Mouse (Mus musculus) activated CD4-positive, CD25-positive, alpha-beta regulatory T cell, adult 4 months (primary cell): Measurements from ENCODE around the gene 1700016H13Rik. TPM values are rescaled to one million over a fixed set of nuclear protein-coding genes. Genes with fewer than 3 reads are reported as not detected.

Source experiments
- ATAC-seq: one replicate; pipeline ENCODE4 v1.8.0; 2017
- polyA plus RNA-seq, 2 experiments: library from polyadenylated mRNA; unstranded; fragments of 100-300 nt; shearing (Covaris generic); gene quantifications; one replicate each; pipeline ENCODE4 v1.2.1; 2017

1700016H13Rik gene
- polyA plus RNA-seq, 2 experiments from 2014 or later = not detected

DNA sequence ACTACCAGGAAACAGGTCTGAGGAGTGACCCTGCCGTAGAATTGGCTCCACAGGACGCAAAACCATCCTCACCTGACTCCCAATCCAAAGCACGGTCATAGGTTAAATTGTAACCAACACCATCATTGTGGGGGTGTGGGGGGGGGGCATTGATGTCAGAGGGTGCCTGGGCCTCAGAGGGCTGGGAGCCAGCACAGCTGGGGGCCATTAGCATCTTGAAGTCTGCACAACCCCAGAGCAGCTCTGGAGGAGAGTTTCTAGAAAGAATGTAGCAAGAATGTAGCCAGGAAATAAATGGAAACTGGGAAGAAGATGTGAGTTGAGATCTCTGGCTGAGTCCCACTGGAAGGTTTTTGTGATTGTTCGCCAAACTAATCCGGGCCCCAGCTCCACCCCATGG lies 56.9 kb downstream of the 1700016H13Rik start:
- no peak for ATAC-seq

DNA sequence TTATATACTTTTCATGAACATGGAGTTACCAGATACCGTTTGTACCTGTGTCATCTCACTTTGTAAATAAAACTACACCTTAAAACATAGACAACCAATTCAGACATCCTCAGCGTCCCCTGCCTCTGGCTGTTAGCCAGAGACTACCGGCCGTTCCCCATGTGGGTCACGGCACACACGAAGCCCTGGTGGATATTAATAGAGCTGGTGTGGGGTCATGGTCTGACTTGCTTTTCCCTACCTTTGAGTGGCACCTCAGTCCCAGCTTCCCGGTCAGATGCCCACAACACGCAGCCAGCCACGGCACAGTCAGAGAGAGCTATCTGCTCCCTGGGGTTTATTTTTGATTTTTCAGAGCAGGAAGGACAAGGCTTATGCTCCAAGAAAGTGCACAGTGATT lies 57.5 kb downstream of the 1700016H13Rik start:
- no peak for ATAC-seq

Other genes starting within 250 kb of the 1700016H13Rik start
- gene Ptpn13, start 230.8 kb downstream of the 1700016H13Rik start, polyA plus RNA-seq = 10 to 100 TPM; 19.6 to 20.3 TPM
- not detected for gene Slc10a6, start 26.6 kb downstream of the 1700016H13Rik start, polyA plus RNA-seq
- gene Aff1, start 36.4 kb upstream of the 1700016H13Rik start, polyA plus RNA-seq = 10 to 100 TPM in 1 of 2 experiments, 1 to 10 TPM in 1; 9.2 to 12.3 TPM